Mouse (Mus musculus): ENCODE measurements around the gene Nol6.

- TF ChIP-seq CTCF (IDR thresholded peaks at IDR 0.05; ENCODE audit: low read depth) = no peak
- TF ChIP-seq EP300 (IDR thresholded peaks at IDR 0.05; ENCODE audit: low read depth) = no peak
Observed at GRCm38 (mm10) chr4:41124180-41124951, at the start of gene Nol6.
